Mouse (Mus musculus) liver, embryonic 14.5 days (tissue): Measurements from ENCODE around the gene Nanog. TPM values are rescaled to one million over a fixed set of nuclear protein-coding genes. Genes with fewer than 3 reads are reported as not detected.
A peak's percentile ranks its signal among the peaks of the same experiment; 100 is the strongest.
"Not testable (repeated sequence)": the region's sequence is repeated elsewhere in the genome, so short reads cannot be mapped to it uniquely, and the experiment has no call there.

Experiments
- ATAC-seq: fragments of 200-750 bp; cut with Nextera tagmentation; 2 replicates; pipeline ENCODE4 v1.8.0; 2017; ENCODE audit warnings: moderate number of reproducible peaks, mild to moderate bottlenecking, moderate library complexity; ENCODE audit not compliant: insufficient read depth
- DNase-seq, 3 experiments: peaks; one replicate each; pipeline ENCODE4 v3.0.0-alpha.2; 2012 to 2013; ENCODE audit warnings: low read depth in 3 of 3, low spot score in 3 of 3
- H3K27ac ChIP-seq: fragments of 300-500 bp; sonication (generic); 2 replicates; pipeline ENCODE4 v1.5.1; 2014; ENCODE audit warnings: moderate library complexity, mild to moderate bottlenecking, control low read depth, inconsistent platforms
- H3K27me3 ChIP-seq: fragments of 300-500 bp; sonication (generic); 2 replicates; pipeline ENCODE4 v1.6.1; 2014; ENCODE audit warnings: mild to moderate bottlenecking, low read length, moderate library complexity; ENCODE audit not compliant: control insufficient read depth, insufficient read depth
- H3K36me3 ChIP-seq: fragments of 300-500 bp; sonication (generic); replicated peaks from 2 replicates; pipeline ENCODE4 v1.6.1; 2014; ENCODE audit warnings: low read depth; ENCODE audit not compliant: control insufficient read depth, insufficient read depth
- H3K4me1 ChIP-seq, 2 experiments: fragments of 200-500 bp in 1 of 2; fragments of 300-500 bp in 1 of 2; sonication (generic) in 1 of 2; replicated peaks; 2 replicates each; pipeline ENCODE4 v1.6.1; 2012 to 2014; ENCODE audit warnings: antibody characterized with exemption in 1 of 2, inconsistent platforms in 1 of 2, low read length in 1 of 2; ENCODE audit not compliant: control insufficient read depth in 2 of 2, insufficient read depth in 2 of 2
- H3K4me2 ChIP-seq: fragments of 300-500 bp; sonication (generic); 2 replicates; pipeline ENCODE4 v1.6.1; 2014; ENCODE audit warnings: low read depth, mild to moderate bottlenecking, control low read depth, moderate library complexity
- H3K4me3 ChIP-seq, 2 experiments: fragments of 200-500 bp in 1 of 2; fragments of 300-500 bp in 1 of 2; sonication (generic) in 1 of 2; 2 replicates each; pipeline ENCODE4 v1.5.1; 2012 to 2014; ENCODE audit warnings: low read depth in 2 of 2, low read length in 2 of 2, mild to moderate bottlenecking in 2 of 2, control low read depth in 1 of 2, inconsistent platforms in 1 of 2, moderate library complexity in 1 of 2; ENCODE audit not compliant: insufficient read depth in 1 of 2
- H3K9ac ChIP-seq: fragments of 300-500 bp; sonication (generic); replicated peaks from 2 replicates; pipeline ENCODE4 v1.6.1; 2014; ENCODE audit warnings: mild to moderate bottlenecking, control low read depth, moderate library complexity
- H3K9me3 ChIP-seq: fragments of 300-500 bp; sonication (generic); 2 replicates; pipeline ENCODE4 v1.6.1; 2016; ENCODE audit warnings: low read length, mixed read lengths; ENCODE audit not compliant: control insufficient read depth
- CTCF ChIP-seq: IDR thresholded peaks from 2 replicates; pipeline ENCODE4 v1.5.1; 2016; ENCODE audit warnings: antibody characterized with exemption, low read depth, control low read depth
- EP300 ChIP-seq: IDR thresholded peaks from 2 replicates; pipeline ENCODE4 v1.6.1; 2016; ENCODE audit warnings: antibody characterized with exemption, low read depth
- whole genome bisulfite sequencing: fragments of 180-500 bp; shearing (Covaris S2); extraction: QIAGEN DNeasy Blood & Tissue Kit; methylation state at CpG from one replicate; pipeline ENCODE4 v1.1.7; 2014; ENCODE audit not compliant: insufficient replicate concordance; 5-methylcytosine and 5-hydroxymethylcytosine counted together
- polyA plus RNA-seq, 2 experiments: library from polyadenylated mRNA; depleted of rRNA in 1 of 2; stranded (reverse) in 1 of 2; unstranded in 1 of 2; fragments of >200 nt; fragmentation: Nextera tagmentation in 1 of 2; extraction: Ambion mirVana in 1 of 2; gene quantifications; 2 replicates each; pipeline versions ENCODE4 v1.2.1 to v1.2.3; 2012 to 2014

The Nanog gene
- polyA plus RNA-seq, 2 experiments = 0.01 TPM; not detected in 1

- Histone ChIP-seq H3K36me3 (no peaks in the 10 kb centered on the region), H3K27me3 (peaks cover 2% of the 10 kb centered on the region; the same call in 1 of the 2 replicates), H3K4me1 (no peaks in the 10 kb centered on the region), H3K27ac (no peak overlapping the region), H3K9me3 (no peaks in the 10 kb centered on the region), H3K4me3 (no peak overlapping the region), H3K9ac (no peak overlapping the region), H3K4me2 (no peak overlapping the region)
- DNase-seq (no peak), ATAC-seq (no peak)
- 39% methylated on average over 4 of the region's 4 CpGs for WGBS
- TF ChIP-seq EP300 = no peak
- TF ChIP-seq CTCF = no peak
Observed at GRCm38 (mm10) chr6:122708826-122709225, 1.5 kb downstream of the Nanog start.

GRCm38 (mm10) chr6:122711455-122711854, 4.2 kb downstream of the Nanog start:
- no peaks in the 10 kb centered on the region for H3K36me3 ChIP-seq
- no peak for ATAC-seq
- H3K9ac ChIP-seq = no peak overlapping the region
- H3K9me3 ChIP-seq = no peaks in the 10 kb centered on the region
- TF ChIP-seq CTCF (no peak), EP300 (no peak)
- H3K4me1 ChIP-seq = no peaks in the 10 kb centered on the region
- H3K4me2 ChIP-seq = no peak overlapping the region
- H3K4me3 ChIP-seq = no peak overlapping the region
- H3K27me3 ChIP-seq = peaks cover 2% of the 10 kb centered on the region; the same call in 1 of the 2 replicates
- 52% methylated on average over 2 of the region's 2 CpGs for WGBS
- H3K27ac ChIP-seq = no peak overlapping the region
- DNase-seq = no peak

GRCm38 (mm10) chr6:122713116-122713515, 5.8 kb downstream of the Nanog start:
- not testable (repeated sequence) for H3K4me3 ChIP-seq, H3K4me1 ChIP-seq, H3K27me3 ChIP-seq, H3K4me2 ChIP-seq, H3K27ac ChIP-seq, H3K36me3 ChIP-seq, ATAC-seq, H3K9ac ChIP-seq, DNase-seq, H3K9me3 ChIP-seq
- WGBS = 77% methylated on average over 7 of the region's 7 CpGs

- TF ChIP-seq EP300 (no peak), CTCF (no peak)
- DNase-seq (no peak), ATAC-seq (no peak)
- Histone ChIP-seq H3K36me3 (no peaks in the 10 kb centered on the region), H3K4me2 (no peak overlapping the region), H3K27me3 (no peaks in the 10 kb centered on the region), H3K9me3 (no peaks in the 10 kb centered on the region), H3K4me3 (no peak overlapping the region), H3K27ac (no peak overlapping the region), H3K9ac (no peak overlapping the region), H3K4me1 (no peaks in the 10 kb centered on the region)
- 33% methylated on average over 7 of the region's 7 CpGs for WGBS
Observed at GRCm38 (mm10) chr6:122714707-122715365, 7.5 kb downstream of the Nanog start.

- WGBS = 20% methylated on average over 4 of the region's 4 CpGs
- Histone ChIP-seq H3K4me3 (no peak overlapping the region), H3K9ac (no peak overlapping the region), H3K9me3 (no peaks in the 10 kb centered on the region), H3K36me3 (no peaks in the 10 kb centered on the region), H3K4me2 (no peak overlapping the region), H3K4me1 (no peaks in the 10 kb centered on the region), H3K27ac (no peak overlapping the region), H3K27me3 (no peaks in the 10 kb centered on the region)
- TF ChIP-seq EP300 = no peak
- TF ChIP-seq CTCF = no peak
- no peak for DNase-seq
- no peak for ATAC-seq
Observed at GRCm38 (mm10) chr6:122715886-122716285, 8.6 kb downstream of the Nanog start.

- ATAC-seq (peak; percentile 53), DNase-seq (peak in 1 of 3 experiments; percentile 9)
- not testable (repeated sequence) for H3K4me1 ChIP-seq, H3K4me3 ChIP-seq, H3K9me3 ChIP-seq, H3K27me3 ChIP-seq, H3K4me2 ChIP-seq, H3K36me3 ChIP-seq, H3K27ac ChIP-seq, H3K9ac ChIP-seq
- WGBS = 64% methylated on average over 1 of the region's 1 CpGs
Observed at GRCm38 (mm10) chr6:122718224-122718623, 10.9 kb downstream of the Nanog start.
